Mouse (Mus musculus): ENCODE results near the gene Mfsd6. TPM values are rescaled to one million over a fixed set of nuclear protein-coding genes. Genes with fewer than 3 reads are reported as not detected.

Gene Mfsd6
- total RNA-seq, 2 experiments from 2014 or later: 5.6 to 6.7 TPM

DNA sequence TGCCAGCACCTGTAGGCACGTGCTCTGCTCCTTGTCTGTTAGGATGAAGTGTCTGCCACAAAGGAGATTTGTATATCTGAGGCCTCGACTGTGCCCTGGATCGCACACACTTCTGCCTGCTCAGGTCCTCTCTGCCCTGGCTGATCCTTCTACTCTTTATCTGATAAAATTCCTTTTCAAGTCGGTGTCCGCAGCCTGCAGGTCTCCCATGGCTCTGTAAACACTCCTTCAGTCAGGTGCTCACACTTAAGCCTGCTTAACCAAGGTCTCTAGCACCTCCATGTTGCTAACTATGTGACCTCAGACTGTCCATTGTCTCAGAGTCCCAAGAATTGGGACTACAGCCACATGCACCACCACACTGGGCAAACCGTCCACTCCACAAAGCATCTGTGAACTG is 87.0 kb downstream of the Mfsd6 start:
- DNase-seq: no peak

DNA sequence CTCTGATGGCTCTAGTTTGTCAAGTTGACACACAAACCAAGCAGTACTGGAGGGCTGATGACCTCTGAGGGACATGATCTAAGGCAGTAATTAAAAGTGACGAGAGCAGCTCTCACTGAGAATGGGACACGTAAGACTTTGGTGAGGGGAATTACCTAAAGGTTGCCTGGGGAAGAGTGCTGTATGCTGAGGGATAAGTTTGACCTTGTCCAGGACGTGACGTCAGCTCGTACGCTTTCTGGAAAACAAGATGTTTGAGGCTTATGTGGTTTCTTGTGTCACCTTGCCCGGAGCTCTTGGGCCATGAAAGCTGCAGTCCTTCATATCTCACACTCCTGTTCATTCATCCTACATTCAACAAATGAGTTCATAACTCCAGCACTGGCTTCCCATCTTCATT is 88.2 kb downstream of the Mfsd6 start:
- DNase-seq: no peak

DNA sequence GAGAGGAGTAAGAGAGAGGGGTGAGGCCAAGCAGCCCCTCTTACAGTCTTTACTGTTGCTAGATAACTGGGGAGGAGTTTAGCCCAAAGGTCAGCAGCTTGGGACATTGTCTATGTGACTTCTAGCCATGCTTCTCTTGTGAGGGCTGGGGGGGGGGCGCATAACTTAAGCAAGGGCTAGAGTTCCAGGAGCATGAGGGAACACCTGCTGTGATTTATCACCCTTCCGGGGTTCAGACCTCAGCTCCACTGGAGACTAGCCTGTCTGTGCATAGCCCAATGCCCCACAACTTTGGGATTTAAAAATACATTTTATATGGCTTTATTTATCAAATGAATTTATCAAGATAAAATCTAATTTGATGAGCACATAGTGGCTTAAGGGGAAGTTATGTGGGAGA is 89.2 kb downstream of the Mfsd6 start:
- no peak for DNase-seq

- DNase-seq: no peak
Measured at GRCm38 (mm10) chr1:52635932-52636331, 91.3 kb downstream of the Mfsd6 start.

DNA sequence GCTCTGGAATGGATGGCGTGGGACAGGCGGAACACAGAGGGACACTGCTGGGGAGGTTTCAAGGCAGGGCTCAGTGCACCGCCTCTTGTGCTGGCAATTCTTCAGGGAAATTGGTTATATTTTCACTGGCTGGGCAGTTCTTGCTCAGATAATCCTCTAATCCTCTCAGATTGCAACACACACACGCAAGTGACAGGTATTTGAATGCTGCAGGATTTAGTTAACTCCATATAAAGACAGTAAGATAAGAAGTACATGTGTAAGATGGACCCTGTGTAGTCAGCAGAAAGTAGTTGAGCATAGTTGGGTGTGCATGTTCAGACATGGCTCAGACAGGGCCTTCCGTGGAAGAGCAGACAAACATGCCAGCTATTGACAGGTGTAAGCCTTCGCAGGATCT is 93.0 kb downstream of the Mfsd6 start:
- DNase-seq: no peak

DNA sequence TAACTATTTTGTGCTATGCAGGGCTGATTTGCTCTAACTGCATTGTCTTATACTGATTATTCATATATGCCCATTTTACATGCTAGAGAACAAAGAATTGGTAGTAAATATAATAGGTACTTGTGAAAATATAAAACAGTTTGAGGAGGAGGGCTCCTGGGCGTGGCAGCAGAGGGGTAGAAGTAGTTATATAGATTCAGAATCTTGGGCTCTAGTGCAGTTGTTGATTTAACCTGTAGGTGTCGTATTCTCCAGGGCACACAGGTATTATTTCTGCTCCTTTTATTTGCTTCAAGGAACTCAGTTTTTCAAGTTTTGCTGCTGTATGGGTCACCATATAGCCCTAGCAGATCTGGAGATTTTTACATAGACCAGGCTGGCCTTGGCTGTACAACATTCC is 95.7 kb downstream of the Mfsd6 start:
- no peak for DNase-seq

GRCm38 (mm10) chr1:52630937-52631299 is 96.3 kb downstream of the Mfsd6 start:
- no peak for DNase-seq

- DNase-seq: peak; percentile 93
Measured at GRCm38 (mm10) chr1:52630248-52630936, 96.9 kb downstream of the Mfsd6 start, which contains the start of gene Nemp2. Gene Nemp2 (plus strand): TSS chr1:52630703.

- DNase-seq: no peak
Measured at GRCm38 (mm10) chr1:52620442-52620841, 106.8 kb downstream of the Mfsd6 start.

DNA sequence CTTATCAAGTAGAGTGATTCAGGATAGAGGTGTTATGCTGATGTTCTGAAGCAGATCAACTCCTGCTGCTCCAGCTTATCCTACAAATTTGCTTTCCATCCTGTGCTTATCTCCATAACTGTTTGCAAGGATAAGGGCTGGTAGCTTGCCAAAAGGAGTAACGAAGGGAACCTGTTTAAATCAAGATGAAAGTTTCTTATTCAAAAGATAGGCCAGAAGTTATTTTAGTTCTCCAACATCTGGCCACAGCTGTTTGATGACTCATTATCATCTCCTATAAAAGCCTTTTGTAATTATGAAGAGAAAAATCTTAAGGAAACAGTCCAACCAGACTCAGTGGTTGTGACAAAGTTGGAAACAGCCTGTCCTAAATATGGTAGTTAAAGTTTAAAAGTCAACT is 109.0 kb downstream of the Mfsd6 start:
- no peak for DNase-seq

DNA sequence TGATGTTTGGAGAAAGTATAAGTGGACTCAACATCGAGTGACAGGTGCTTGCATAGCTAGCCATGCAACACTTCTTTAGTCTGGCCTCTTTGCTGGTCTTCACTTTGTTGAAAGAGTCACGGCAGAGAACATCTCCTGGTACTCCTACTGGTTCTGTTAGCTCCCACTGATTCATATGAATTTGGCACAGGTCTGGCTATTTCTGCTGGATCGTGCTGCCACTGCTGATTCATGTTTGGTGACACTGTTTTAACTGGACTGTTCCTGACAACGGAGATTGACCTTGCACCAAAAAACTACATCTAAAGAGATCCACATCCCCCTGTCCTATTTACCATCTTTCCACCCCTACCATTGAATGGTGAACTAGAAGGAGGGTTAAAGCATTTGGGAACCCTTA is 118.8 kb downstream of the Mfsd6 start:
- DNase-seq: no peak

- no peak for DNase-seq
Measured at GRCm38 (mm10) chr1:52607700-52608099, 119.6 kb downstream of the Mfsd6 start.

Other genes starting within 250 kb of the Mfsd6 start
- 10 to 100 TPM; 19.8 to 22.7 TPM for gene Nab1, start 226.8 kb downstream of the Mfsd6 start, total RNA-seq (2021)
- gene Nemp2, start 96.8 kb downstream of the Mfsd6 start, total RNA-seq (2021): 1 to 10 TPM; 1.7 to 2.7 TPM
- 10 to 100 TPM in 1 of 2 experiments, 1 to 10 TPM in 1; 9.8 to 10.1 TPM for gene Inpp1, start 90.2 kb upstream of the Mfsd6 start, total RNA-seq (2021)
- gene Hibch, start 117.5 kb upstream of the Mfsd6 start, total RNA-seq (2021): 10 to 100 TPM; 29.2 to 35.5 TPM